Mouse (Mus musculus): ENCODE measurements around the gene Tpi1.
"Not testable (repeated sequence)": the region's sequence is repeated elsewhere in the genome, so short reads cannot be mapped to it uniquely, and the experiment has no call there.

Gene Tpi1

DNA sequence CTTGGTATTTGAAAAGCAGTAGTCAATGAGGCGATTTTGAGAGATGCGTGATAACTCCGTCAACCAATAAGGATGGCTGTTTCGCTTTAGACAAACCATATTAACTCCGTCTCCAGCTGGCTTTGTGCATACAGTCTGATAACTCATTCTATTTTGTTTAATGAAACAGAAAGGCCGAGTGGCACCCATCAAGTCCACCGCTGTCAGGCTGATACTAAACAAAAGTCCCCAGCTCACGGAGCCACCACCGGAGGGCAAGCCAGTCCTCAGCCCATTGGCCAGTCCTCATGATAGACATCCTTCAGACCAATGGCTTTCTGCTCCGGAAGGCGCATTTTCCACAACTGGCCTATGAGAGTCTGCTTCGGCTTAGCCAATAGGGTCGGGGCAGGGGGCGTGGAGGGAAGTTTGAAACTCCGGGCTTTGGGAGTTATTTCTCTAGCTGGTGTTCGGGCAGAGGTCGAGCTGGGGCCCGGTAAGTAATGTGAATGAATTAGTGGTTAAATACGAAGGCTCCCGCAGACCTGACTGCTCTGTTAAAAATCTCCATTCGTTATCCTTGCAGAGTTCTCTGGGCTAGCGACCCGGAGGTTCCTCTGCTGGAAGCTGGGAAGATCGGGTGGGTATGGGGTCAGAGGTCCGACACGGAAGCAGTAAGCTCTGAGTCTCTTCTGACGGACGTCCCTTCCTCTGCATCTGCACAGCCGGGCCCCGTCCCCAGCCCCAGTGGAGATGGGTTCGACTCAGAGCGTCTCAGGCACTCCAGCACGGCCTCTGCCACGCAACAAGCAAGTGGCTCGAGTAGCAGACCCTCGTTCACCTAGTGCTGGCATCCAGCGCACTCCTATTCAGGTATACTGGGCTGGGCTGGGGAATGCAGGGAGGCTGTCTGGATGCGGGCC, 16.0 kb upstream of the Tpi1 start:
- DNase-seq, result peak; percentile 90

DNA sequence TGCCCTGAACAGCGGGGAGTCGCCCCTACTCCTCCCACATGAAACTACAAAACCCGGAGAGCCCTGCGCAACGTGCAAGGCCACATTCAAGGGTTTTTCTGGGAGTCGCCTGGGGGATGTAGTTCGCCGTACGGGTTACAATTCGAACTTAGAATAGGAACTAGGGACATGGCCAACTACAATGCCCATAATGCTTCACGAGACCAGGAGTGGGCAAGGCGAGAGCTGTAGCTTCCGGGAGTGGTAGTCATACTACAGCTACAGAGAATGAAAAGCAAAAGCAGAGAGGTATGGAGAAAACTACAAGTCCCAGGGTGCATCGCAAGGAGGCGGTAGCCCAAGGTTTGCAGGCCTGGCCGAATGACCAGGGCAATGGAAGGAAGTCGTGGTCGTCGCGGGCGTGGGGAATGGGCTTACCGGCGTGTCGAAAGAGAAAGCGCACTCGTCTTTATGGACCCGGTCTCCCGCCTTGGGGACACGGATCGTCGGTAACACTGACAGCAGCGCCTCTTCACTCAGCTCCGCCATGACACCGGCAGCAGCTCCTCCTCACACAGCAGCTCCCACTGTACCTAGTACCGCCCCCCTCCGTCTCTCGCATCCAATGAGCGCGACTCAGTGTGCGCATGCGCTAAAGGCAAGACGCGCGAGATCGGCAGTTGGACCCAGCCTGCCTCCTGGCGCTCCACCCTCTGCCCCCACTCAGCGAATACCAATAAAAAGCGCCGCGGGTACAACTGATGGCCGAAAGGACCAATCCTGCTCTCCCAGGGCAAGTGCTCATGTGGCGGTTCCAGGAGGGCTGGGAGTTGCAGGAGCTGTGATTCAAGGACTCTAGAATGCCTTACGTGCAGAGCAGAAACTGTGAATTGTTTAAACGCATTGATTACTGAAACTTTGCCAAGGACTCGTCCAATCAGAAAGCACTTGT, 15.0 kb upstream of the Tpi1 start, which contains the start of the genes Usp5 and Cdca3:
Gene Usp5, minus strand, starts transcription at position 617 of the 931 bp plus-strand sequence.
Gene Cdca3, plus strand, starts transcription at position 680 of the 931 bp plus-strand sequence.
- peak; percentile 96 for DNase-seq

DNA sequence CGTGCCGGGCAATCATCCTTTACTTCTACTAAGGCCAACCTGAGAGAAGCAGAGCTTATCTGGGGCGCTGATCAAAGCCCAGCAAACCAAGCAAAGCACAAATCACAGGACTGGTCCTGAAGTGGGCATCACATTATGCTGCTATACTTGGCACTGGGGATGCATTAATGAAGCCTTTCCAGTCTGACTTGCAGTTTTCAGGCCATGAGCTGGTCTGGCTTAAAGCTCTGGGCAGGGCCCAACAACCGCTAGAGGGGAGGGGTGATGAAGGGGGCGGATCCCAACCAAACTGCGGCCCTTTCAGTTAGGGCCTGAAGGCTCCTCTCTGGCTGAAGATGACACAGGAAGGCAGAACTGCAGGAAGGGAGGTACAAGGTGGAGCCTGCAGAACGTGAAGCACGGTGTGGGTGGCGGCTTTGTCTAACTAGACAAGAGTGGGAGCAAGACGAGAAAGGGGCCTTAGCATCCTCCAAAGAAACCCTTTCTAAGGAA, 14.1 kb upstream of the Tpi1 start:
- DNase-seq, result peak; percentile 49

DNA sequence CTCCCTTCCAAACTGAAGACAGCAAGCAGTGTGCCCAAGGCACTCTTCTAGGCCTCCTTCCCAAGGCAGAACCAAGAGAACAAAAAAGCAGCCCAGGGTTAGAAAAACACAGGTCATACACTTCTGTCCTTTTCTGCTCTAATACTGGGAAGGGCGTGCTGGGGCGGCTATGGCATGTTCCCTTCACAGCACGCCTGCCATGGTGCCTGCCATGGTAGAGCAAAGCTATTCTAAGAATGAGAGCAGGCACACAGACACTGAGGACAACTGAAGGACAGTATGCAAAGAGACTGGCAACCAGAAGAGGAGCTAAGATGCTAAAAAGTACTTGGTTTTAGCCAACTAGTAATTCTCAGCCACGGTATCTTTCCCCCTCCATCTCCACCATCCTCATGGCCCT, 8.0 kb upstream of the Tpi1 start:
- no peak for DNase-seq

DNA sequence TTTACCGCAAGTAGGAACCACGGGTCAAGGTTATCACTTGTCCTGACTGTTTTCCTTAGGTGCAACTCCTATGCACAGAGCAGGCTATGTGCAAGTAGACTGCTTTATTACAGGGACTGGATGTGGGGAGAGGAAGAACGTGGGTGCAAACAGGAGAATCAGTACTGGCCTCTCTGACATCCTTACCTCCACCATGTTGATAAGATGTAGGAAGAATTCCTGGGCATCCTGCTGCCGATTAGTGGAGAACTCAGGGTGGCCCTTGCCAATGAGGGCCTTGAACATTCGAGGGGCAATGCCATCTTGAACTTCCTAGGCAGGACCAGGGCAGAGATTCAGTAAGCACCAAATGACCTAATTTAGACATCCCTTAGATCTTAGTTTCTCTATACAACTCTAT, 6.8 kb upstream of the Tpi1 start:
- no peak for DNase-seq

DNA sequence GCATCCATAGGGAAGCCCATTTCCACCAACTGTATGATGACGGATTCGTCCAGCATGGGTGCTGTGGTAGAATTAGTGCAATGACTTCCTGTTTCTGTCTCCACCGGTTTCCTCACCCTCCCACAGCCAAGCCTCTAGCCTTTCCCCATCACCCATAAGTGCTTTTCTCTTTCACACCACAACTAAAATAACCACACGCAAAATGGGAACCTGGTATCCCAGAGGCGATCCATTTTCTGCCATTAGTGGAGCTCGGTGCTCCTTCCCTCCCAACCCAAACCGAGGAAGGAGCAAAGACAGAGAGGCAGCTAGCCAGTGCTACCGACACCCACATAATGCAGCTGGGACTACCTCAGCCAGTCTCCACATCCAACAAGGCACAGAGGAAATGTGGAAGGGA, 3.9 kb upstream of the Tpi1 start:
- no peak for DNase-seq

DNA sequence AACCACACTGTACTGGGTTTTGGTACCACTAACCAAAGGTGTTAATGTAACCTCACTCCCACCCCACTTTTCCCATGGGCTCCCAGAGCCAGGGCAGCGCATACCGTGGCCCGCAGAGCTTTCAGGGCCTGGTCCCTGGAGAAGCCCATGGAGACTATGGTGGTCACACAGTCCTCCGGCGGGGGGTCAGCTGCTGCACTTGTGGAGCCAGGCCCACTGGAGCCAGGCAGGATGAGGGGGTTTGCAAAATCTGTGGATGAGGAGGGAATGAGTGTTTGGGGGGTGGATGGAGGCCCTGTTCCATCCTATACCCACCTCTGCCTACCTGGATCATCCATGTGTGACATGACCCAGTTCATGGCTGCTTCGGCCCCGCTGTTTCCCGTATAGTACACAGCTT, 3.5 kb upstream of the Tpi1 start:
- DNase-seq, result no peak

DNA sequence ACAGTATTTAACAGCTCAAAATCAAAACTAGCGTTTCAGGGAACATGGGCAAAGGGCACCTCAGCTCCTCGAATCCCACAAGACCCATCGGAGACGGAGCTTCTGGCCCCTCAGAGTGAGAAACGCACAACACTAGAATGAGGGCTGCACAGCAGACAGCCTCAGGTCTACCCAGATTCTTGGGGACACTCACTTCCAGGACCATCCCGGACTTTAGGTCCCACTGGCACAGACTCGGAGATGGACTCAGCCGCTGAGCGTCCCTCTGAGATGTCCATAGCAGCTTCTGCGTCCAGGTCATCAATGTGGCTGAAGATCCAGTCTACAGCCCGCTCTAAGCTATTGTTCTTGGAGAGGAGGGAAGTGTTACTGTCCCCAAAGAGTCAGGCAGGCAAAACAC, 3.0 kb upstream of the Tpi1 start:
- no peak for DNase-seq

DNA sequence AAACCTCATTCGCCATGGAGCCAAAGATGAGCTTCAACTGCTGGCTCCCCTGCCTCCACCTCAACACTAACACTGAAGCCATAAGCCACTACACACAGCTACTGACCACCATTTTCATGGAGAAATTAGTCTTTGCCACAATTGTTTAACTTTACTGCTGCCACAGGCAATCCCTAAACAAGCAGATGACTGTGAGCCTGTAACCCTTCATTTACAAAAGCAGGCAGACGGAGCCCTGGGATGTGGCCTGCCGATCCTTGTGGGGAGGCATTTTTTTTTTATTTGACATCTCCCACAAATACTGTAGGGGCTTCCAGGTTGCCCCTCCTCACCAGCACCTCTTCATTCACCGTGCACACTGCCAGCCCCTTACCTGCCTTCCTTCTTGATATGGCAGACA, 2.5 kb upstream of the Tpi1 start:
- DNase-seq, result no peak

DNA sequence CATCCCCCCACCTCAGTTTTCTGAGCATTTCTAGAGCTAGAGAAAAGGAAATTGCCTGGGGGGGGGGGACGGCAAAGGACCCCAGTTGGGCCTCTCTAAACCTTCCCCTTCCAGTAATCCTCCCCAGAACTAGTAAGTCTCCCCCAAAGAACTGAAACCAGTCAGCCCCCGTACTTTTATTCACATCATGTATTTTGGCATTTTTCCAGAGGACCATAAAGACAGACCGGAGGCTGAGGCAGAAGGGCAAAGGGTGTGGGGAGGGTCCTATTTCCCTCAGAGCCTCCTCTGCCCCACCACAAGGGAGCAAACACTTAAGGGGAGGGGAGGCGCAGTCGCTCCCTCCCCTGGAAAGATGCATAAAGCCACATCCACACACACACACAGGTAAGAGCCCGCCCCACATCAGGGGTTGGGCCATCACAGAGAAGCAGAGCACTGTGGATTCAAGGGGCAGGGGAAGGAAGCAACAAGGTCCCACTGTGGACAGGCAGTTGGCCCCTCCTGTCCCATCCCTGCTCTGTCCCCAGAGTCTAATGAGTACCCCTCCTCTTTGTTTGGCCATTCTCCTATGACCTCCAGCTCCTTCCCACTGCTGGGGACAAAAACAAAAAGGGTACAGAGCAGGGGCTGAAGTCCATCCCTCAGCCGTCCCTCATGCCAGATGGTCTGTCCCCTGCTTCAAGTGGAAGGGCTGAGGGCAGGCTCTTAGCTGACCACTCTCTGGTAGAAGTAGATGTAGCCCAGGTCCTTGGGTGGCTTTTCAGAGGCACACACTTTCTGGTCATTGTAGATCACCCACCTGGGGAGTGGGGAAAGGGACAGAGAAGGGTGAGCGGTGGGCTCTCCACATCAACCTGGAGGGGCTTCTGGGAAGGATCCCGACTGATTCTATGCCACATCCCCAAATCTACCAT, 1.0 kb upstream of the Tpi1 start:
- no peak for DNase-seq

DNA sequence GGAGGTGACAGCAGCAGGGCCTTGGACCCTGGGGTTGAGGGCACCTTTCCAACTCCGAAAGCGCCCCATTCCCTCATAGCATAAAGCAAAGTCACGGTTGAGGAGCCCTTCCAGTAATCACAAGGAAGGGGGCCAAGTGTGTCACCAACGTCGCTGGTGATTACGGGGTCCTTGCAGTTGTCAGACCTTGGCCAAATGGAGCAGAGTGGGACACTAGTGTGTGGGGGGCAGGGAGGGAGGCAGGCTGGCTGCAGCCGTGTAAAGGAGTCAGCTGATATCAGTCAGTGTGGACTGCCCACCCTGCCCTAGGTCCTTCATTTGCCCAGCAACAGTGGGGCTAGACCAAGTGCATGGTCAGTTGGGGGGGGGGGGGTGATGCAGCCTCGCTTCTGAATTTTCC, 352 bp upstream of the Tpi1 start:
- no peak for DNase-seq

DNA sequence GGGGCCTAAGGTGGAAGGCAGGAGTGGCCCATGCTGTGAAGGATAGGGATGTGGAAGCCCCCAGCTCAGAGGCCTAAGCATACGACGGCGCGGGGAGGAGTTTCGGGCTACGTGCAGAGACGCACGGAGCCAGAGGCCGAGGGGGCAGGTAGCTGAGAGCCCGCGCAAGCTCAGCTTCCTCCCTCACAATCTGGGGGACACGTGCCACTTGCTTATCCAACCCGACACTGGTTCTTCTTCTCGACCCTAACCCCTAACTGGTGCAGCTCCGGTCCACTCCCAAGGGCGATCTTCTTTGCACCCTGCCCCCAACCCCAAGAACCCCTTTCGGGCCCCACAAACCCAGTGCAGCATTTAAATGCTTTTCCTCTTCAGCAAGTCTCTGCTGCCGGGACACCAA, 600 bp downstream of the Tpi1 start:
- peak; percentile 82 for DNase-seq

DNA sequence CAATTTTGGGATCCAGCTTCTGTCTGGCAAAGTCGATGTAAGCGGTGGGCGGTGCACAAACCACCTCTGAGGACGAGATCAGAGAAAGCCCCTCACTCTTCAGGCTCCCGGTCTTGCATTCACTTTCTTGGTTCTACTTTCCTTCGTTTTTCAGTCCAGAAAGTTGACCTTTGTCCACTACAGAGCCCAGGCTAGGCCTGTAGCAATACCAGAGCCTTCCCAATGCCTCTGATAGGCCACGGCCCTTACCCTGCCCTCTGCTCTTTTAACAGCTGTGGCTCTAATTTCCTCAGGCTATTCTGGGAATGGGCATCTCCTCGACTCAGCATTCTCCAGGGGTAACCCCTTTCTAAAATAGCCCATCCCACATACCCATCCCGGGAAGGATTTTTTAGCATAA, 1.2 kb downstream of the Tpi1 start:
- DNase-seq, result peak; percentile 33

DNA sequence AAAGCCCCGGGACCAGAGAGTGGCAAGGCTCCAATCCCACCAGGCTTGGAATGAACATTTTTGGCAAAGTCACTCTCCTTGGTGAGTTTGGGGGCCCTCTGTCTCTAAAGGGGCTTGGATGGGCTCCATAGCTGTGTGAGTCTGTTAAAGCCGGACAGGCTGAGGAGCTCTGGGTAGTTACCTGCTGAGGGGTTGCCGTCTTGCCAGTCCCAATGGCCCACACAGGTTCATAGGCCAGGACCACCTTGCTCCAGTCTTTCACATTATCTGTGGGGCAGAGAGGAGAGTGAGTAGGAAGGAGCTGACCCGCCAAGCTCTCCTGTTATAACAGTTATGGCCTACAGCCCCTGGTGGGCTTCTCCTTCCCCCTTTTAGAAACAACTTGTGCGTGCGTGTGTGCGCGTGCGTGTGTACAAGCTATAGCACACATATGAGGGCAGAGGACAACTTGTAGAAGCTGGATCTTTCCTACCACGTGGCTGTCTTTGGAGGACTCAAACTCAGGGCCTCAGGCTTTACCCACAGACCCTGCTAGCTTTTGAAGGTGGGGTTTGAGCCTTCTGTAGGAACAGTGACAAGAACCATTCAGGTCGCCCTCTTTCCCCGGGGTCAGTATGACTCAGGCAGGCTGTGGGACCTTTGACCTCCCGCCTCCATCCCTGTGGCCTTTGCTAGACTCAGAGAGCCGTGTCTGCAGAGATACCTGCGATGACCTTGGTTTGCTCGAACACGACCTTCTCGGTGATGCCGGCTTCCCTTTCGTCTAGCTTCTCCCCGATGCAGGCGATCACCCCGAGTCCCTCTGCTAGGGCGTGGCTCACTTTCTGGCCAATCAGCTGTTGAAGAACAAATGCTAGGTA, 2.2 kb downstream of the Tpi1 start:
- peak; percentile 33 for DNase-seq

DNA sequence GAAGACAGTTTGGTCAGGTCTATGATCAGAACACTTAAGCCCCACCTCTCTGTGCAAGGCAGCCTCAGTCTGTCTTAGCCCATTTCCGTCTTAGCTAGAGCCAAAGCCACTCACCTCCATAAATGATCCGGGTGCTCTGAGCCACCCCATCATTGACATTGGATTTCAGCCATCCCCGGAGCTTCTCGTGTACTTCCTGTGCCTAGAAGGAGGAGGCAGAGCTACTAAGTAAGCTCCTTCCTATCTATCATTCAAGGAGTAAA, 2.8 kb downstream of the Tpi1 start:
- DNase-seq, result no peak

DNA sequence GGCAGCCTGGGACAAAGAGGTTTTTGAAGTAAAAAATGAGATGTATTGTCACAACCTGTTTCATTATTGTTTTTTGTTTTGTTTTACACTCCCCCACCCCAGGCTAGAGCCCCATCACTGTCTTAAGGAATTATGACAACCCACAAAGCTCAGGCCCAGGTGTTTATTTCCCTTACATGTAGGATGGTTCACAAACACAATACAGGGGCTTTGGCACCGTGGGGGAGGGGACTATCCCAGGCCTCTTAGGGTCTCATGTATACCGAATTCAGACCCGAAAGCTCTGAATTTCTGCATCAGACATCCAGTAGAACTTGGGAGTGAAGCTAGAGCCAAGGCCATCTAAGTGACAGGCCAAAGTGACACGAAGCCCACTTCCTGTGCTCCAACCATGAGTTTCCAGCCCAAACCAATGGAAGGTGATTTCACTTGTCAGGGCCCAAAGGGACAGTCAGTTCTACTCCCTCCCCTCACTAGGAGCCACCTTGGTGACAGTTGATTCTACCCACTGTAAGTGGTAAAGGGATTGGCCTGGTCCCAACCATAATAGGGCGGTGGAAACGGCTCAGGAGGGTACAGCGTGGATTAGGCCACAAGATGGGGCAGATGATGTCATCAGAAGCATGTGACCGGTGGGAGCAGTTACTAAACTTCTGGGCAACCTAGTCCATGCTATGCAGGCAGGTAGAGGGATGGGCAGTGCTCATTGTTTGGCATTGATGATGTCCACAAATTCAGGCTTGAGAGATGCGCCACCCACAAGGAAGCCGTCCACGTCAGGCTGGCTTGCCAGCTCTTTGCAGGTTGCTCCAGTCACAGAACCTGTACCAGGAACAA, 3.3 kb downstream of the Tpi1 start:
- not testable (repeated sequence) for DNase-seq

DNA sequence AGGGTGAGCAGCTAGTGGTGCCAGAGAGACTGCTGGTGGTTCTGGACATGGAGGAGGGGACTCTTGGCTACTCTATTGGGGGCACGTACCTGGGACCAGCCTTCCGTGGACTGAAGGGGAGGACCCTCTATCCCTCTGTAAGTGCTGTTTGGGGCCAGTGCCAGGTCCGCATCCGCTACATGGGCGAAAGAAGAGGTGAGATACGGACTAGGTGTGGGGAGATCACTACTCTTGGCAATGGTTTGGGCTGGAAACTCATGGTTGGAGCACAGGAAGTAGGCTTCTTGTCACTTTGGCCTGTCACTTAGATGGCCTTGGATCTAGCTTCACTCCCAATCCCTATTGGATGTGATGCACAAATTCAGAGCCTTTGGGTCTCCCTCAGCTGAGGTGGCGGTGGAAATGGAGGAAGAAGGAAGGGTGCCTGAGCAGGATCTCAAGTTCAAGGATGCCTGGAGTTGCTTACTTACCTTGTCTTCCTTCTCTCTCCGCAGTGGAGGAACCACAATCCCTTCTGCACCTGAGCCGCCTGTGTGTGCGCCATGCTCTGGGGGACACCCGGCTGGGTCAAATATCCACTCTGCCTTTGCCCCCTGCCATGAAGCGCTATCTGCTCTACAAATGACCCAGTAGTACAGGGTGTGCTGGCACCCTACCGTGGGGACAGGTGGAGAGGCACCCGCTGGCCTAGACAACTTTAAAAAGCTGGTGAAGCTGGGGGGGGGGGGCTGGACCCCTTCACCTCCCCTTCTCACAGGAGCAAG, 4.1 kb downstream of the Tpi1 start:
- no peak for DNase-seq

DNA sequence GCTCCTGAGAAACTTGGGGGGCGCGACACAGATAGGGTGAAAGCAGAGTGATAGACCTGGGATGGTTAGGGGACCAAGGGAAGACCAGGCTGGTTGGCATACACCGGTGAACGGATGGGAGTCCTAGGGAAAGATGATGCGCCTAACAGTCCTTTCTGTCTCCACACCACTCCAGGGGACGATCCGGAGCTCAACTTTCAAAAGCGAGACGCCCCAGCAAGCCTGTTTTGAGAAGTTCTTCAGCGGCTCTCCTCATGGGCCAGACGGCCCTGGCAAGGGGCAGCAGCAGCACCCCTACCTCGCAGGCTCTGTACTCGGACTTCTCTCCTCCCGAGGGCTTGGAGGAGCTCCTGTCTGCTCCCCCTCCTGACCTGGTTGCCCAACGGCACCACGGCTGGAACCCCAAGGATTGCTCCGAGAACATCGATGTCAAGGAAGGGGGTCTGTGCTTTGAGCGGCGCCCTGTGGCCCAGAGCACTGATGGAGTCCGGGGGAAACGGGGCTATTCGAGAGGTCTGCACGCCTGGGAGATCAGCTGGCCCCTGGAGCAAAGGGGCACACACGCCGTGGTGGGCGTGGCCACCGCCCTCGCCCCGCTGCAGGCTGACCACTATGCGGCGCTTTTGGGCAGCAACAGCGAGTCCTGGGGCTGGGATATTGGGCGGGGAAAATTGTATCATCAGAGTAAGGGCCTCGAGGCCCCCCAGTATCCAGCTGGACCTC, 4.9 kb downstream of the Tpi1 start:
- DNase-seq, result peak; percentile 76

DNA sequence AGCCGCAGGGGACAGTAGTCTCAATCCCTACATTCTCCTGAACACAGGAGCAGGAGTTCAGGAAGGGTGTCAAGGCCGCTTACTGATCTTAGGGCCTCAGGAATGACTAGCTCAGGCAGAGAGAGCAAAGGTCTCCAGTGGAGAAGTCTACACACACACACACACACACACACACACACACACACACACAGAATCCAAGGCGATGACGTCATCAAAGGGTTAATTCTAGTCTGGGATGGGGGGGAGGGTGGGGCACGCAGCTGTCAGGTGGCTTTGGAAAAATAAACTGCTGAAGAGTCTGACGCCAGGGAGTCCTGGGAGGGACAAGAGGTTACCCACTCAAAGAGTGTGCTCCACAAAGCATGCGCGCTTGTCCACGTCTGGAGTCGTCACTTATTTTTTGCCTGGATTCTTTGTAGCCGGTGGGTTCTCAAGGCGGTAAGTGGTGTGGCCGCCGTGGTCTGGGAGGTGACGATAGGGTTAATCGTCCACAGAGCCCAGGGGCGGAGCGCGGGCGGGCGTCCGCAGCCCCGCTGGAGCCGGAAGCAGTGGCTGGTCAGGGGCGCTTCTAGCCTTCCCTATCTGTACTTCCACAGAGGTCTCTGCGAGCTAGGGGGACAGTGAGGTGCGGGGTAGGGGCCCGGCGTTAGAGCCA, 5.6 kb downstream of the Tpi1 start, which contains the start of gene Spsb2:
Gene Spsb2, plus strand, starts transcription at position 304 of the 655 bp plus-strand sequence.
- peak; percentile 50 for DNase-seq

All from thymus, postnatal 4 days (tissue).